Mouse (Mus musculus) liver, postnatal 0 days (tissue): ENCODE measurements around the gene Rtn3.

Experiments
- CTCF ChIP-seq: sonication (generic); IDR thresholded peaks from 2 replicates; pipeline ENCODE4 v1.5.1; 2016; ENCODE audit warnings: antibody characterized with exemption, low read depth
- EP300 ChIP-seq: IDR thresholded peaks from 2 replicates; pipeline ENCODE4 v1.6.1; 2016; ENCODE audit warnings: antibody characterized with exemption, low read depth, mild to moderate bottlenecking

DNA sequence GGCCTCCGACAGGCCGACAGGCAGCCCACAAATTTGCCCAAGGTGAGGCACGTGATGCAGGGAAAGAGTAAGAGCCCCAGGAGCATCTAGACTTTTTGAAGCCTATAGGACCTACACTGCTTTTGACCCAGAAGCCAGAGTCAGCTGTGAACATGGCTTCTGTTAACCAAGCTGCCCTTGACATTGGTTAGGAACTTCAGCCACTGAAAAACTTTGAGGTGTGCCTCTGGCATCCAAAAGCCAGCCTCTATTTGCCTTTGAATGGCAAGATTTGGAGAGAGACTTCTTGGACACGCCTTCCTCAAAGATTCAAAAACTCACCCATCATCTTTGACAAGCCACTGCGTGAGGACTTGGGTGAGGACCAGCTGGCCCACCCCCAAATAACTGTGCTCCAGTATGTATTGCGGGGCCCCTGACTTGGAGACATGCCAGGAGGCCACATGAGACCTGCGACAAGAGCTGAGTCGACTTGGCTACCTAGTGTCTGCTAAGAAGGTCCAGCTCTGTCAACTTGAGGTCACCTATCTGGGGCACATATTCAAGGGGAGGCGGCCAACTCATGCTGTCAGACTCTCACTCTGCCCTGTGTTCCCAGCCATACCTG lies 78.4 kb downstream of the Rtn3 start:
- TF ChIP-seq EP300: no peak
- no peak for TF ChIP-seq CTCF
